Comparison of ENCODE assay signal across 1 mouse cellular context in the genomic region with DNA sequence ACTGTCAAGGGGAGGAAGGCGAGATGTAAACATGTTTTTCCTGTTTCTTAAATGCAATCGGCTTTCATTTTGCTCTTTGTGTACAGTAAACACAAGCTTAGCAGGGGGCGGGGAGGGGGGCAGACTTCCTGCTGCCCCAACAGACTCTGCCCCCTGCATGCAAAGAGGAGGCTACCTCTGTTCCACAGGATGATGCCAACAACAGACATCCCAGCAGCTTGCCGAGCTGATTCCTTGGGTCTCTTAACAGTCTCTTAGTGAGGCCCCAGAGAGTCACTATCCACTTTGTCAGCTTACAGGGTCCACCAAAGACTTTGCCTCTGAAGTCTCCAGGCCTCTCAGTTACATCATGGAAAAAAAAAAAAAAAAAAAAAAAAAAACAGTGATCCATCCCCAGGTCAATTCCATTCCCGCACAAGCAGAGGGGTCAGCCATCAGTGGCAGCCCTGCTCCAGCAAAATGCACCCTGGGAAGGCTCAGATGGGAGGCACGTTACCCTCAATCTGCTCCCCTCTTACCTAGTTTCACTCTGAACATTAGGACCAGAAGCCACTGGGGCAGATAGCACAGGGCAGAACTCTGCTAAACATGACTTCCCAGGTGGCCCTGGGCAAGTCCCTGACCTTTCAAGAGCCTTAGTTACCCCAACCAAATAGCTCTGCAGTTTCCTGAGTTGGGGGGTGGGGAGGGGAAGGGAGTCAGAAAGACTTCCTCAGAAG.
TF ChIP-seq lines count a peak whose summit lies in the region.

No protein-coding gene starts in this region.

TF ChIP-seq in CH12.LX, 34 proteins besides CTCF, POLR2A, EP300 and RAD21 (continued from another document):
- TF ChIP-seq KAT2A (IDR thresholded peaks at IDR 0.05; ENCODE audit: insufficient replicate concordance, low read length) (no peak), PAX5 (IDR thresholded peaks at IDR 0.05; ENCODE audit: low read length) (no peak), TBP (conservative IDR thresholded peaks at IDR 0.05; ENCODE audit: low read depth, low read length) (peak; percentile 52; the same call in 1 of the 2 replicates), TCF12 (IDR thresholded peaks at IDR 0.05; ENCODE audit: low read depth, low read length) (peak; percentile 85), BHLHE40 (IDR thresholded peaks at IDR 0.05; ENCODE audit: low read depth, low read length) (peak; percentile 89), ETS1 (conservative IDR thresholded peaks at IDR 0.05; ENCODE audit: low read depth, low read length) (peak; percentile 74; the same call in 1 of the 2 replicates), MAX (IDR thresholded peaks at IDR 0.05; ENCODE audit: low read length) (peak; percentile 28; the same call in 1 of the 2 replicates), SIN3A (IDR thresholded peaks at IDR 0.05; ENCODE audit: low read length) (peak; percentile 57), NRF1 (IDR thresholded peaks at IDR 0.05; ENCODE audit: low read depth, low read length) (no peak; the same call in 1 of the 2 replicates)
